Mouse (Mus musculus) heart, adult 2 months (tissue): Measurements from ENCODE around the gene Ntmt1.

Experiments used
- CTCF ChIP-seq: fragments of 200-600 bp; IDR thresholded peaks from 2 replicates; pipeline ENCODE4 v1.8.1; 2022; ENCODE audit warnings: antibody characterized with exemption, mild to moderate bottlenecking, moderate library complexity
- EP300 ChIP-seq: fragments of 200-500 bp; IDR thresholded peaks from 2 replicates; pipeline ENCODE4 v1.6.1; 2011; ENCODE audit warnings: low read depth, low read length, control low read depth; ENCODE audit not compliant: insufficient read depth
- POLR2A ChIP-seq: fragments of 200-500 bp; IDR thresholded peaks from 2 replicates; pipeline ENCODE4 v1.6.1; 2011; ENCODE audit warnings: mild to moderate bottlenecking, low read depth, low read length, control low read depth; ENCODE audit not compliant: insufficient read depth

DNA sequence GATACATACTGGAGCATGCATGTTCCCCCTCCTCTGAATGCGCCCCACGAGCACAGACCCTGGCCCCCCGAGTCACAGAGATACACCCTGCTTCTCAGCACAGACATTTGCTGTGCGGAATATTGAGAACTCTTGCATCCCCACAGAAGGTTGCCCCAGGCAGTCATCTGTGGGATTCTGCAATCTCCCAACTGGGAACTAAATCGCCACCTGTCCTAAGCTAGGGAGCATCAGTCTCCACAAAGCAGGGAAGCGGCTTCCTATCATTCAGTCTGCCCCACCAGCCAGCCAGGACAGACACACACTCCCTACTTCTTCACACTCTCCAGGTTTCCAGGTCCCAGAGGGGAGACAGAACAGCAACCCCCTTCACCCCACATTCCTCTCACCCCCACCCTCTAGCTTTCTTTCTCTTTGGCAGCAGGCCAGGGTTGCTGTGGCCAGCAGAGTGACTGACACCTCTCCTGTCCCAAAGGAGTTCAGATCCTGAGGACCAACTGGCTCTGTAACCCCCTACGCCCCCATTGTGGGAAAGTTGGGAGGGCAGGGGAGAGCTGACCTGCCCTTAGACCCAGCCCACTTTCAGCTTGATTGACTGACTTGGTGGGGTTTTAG lies 39.9 kb upstream of the Ntmt1 start:
- TF ChIP-seq EP300, result no peak
- TF ChIP-seq CTCF, result no peak
- no peak for TF ChIP-seq POLR2A
